Mouse (Mus musculus) frontal cortex, adult 2 months (tissue): ENCODE data around the gene Fosb. TPM values are rescaled to one million over a fixed set of nuclear protein-coding genes. Genes with fewer than 3 reads are reported as not detected.

Experiments used
- DNase-seq, 2 experiments: peaks; one replicate each; pipeline ENCODE4 v3.0.0; 2022; ENCODE audit warnings: low spot score in 1 of 2; ENCODE audit errors: extremely low spot score in 1 of 2
- polyA plus RNA-seq: library from polyadenylated mRNA; depleted of rRNA; stranded (reverse); fragments of >200 nt; gene quantifications from 2 replicates; pipeline ENCODE4 v1.2.3, GENCODE M21; 2012; rRNA removed

The Fosb gene
- polyA plus RNA-seq: 6.3 and 22.4 TPM in 2 replicates

GRCm38 (mm10) chr7:19309884-19310641, at the start of gene Fosb:
Gene Fosb, minus strand, starts transcription at chr7:19310051.
- peak; percentile 93 to 97 for DNase-seq

GRCm38 (mm10) chr7:19359299-19359891, 49.5 kb upstream of the Fosb start, which contains the start of the genes Cd3eap and Ppp1r13l:
Gene Cd3eap, minus strand, starts transcription at chr7:19359483.
Gene Ppp1r13l, plus strand, starts transcription at chr7:19359749.
- peak; percentile 83 to 91 for DNase-seq

GRCm38 (mm10) chr7:19358634-19359033, 48.8 kb upstream of the Fosb start:
- no peak for DNase-seq

- no peak for DNase-seq
Observed at GRCm38 (mm10) chr7:19357381-19358375, 47.8 kb upstream of the Fosb start.

- no peak for DNase-seq
Observed at GRCm38 (mm10) chr7:19356311-19356710, 46.5 kb upstream of the Fosb start.

- DNase-seq: no peak
Observed at GRCm38 (mm10) chr7:19354991-19355390, 45.1 kb upstream of the Fosb start.

GRCm38 (mm10) chr7:19350221-19350620, 40.4 kb upstream of the Fosb start:
- no peak for DNase-seq

- no peak for DNase-seq
Observed at GRCm38 (mm10) chr7:19349188-19349915, 39.5 kb upstream of the Fosb start.

- DNase-seq: peak; percentile 94 to 97
Observed at GRCm38 (mm10) chr7:19344938-19345471, 35.2 kb upstream of the Fosb start.

GRCm38 (mm10) chr7:19344237-19344847, 34.5 kb upstream of the Fosb start, which contains the start of gene Ercc1:
Gene Ercc1, plus strand, starts transcription at chr7:19344778.
- DNase-seq: peak in 1 of 2 experiments; percentile 56

- peak in 1 of 2 experiments; percentile 83 for DNase-seq
Observed at GRCm38 (mm10) chr7:19343210-19343808, 33.5 kb upstream of the Fosb start.

GRCm38 (mm10) chr7:19342481-19343027, 32.7 kb upstream of the Fosb start:
- peak; percentile 75 to 98 for DNase-seq

GRCm38 (mm10) chr7:19341761-19342409, 32.0 kb upstream of the Fosb start:
- DNase-seq: peak in 1 of 2 experiments; percentile 65

- DNase-seq: no peak
Observed at GRCm38 (mm10) chr7:19341250-19341649, 31.4 kb upstream of the Fosb start.

- no peak for DNase-seq
Observed at GRCm38 (mm10) chr7:19338596-19338995, 28.7 kb upstream of the Fosb start.

GRCm38 (mm10) chr7:19338060-19338459, 28.2 kb upstream of the Fosb start:
- DNase-seq: no peak

- peak in 1 of 2 experiments; percentile 61 for DNase-seq
Observed at GRCm38 (mm10) chr7:19337122-19337521, 27.3 kb upstream of the Fosb start.

- no peak for DNase-seq
Observed at GRCm38 (mm10) chr7:19335583-19335982, 25.7 kb upstream of the Fosb start.
